Mouse (Mus musculus) T-helper 2 cell (primary cell): ENCODE measurements at regions not wholly inside any gene's neighbourhood (a gene's known extent, or its start where the extent isn't known, plus 50 kb on each side); places are given as distances from the start of the nearest gene placed in this dataset.
"Not testable (repeated sequence)": the region's sequence is repeated elsewhere in the genome, so short reads cannot be mapped to it uniquely, and the experiment has no call there.

Experiments used
- in situ Hi-C: fragments of 300-600 bp; cut with MboI, MseI; formaldehyde crosslinking; loops from one replicate; pipeline ENCODE4 v1.15.1; 2025; ENCODE audit warnings: high pct_unique_total_duplicates

DNA sequence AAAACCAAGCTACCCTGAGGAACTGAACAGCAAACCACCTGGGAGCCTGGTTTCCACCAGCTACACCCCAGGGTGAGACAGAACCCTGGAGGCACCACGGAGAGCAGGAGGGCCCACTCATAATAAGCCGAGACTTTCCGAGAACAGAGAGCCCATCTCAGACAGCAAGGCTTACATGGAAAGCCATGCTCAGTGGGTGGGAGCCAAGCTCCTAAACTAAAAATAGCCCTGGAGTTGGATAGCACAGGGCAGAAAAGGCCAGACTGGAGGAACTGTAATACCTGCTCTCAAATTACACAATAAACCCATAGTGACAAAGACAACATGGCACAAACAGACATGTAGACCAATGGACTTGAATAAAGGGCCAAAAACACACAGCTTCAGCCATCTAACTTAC, 69.9 kb downstream of the Fbxo4 start:
- in situ Hi-C loops, result no loop called here

DNA sequence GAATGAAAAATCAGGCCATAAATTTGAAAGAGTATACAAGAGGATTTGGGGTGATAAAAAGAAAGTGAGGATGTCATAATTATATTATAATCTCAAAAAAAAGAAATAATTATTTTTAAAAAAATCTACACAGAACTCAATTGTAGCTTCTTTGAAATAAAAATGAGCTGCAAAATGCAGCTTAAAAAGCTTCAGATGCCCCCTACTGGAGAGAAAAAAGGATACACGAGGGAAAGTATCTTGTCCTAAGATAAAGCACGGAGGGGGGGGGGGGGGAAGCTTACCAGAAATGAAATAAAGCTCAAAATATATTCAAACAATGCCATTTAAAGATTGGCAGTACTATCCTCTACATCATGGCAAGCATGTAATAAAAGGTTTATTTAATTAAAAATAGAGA, 70.7 kb downstream of the Fbxo4 start:
- in situ Hi-C loops, result no loop called here

DNA sequence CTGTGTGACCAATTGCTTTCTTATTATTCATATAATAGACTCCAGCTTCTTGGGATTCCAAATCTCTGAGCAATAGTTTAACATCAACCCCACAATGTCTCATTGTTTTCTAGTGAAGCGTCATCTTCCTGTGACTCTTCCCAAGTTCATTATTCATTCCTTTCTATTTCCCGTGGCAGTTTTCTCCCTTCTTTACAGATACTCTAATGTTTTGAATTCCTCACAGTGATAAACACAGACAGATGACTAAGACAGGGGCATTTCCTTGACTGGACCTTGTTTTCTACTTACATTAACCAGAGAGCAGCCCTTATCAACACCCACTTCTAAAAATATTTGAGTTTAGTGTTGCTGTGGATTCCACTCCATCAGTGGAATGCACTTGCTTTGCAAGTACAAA, 73.8 kb downstream of the Fbxo4 start:
- in situ Hi-C loops, result no loop called here

DNA sequence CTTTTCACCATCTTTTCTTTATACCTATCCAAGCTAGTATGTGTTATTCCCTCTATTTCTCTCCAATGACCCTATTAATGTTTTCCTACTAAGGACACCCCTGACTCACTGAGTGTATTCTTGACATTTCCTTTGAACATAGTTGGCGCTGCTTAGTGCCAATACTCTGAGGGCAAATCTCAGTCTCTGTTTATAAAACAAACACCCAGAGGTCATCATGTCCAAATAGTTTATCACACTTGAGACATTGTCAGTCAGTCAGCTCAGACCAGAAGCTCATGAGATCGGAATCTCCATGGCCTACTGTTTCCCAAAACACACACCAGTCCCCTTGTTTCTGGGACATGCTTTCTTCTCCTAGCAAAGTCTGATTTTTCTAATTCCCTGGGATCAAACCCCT, 100.9 kb downstream of the Fbxo4 start:
- in situ Hi-C loops, result no loop called here

DNA sequence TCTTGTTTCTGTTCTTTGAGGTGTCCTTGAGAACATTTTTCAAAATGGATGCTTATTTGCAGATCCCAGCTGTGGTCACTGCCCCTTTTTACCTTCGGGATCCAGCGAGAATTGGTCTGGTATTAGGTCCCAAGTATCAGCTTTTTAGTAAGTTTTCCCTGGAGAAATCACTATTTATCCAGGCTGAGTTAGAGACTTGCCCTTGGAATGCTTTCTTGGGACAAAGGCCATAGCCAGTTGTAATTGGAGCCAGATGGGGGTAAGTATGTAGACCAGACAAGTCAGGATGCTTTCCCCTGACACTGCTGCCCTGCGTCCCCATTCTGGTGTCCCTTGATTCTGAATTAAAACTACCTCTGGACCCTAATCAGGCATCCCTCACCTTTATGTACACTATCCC, 101.9 kb downstream of the Fbxo4 start:
- in situ Hi-C loops, result no loop called here

DNA sequence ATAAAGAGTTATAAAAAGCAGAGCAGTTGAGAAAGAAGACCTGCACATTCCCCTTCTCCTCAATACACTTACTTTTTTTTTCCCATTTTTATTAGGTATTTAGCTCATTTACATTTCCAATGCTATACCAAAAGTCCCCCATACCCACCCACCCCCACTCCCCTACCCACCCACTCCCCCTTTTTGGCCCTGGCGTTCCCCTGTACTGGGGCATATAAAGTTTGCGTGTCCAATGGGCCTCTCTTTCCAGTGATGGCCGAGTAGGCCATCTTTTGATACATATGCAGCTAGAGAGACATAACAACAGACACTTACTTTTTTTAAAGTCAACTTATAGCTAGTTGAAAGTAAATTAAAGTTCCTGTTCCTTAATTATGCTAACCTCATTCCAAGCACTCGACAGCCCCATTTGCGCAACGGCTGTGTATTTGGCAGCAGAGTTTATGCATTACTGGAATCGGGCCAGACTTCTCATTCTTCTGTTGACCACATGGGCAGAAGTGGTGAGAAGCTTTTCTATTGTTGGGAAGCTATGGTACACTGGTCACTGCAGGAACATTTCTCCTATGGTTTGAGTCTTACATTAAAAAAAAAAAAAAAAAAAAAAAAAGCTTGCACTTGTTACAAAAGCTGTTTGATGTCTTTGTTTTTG, 104.0 kb downstream of the Fbxo4 start:
- in situ Hi-C loops, result not testable (repeated sequence)

DNA sequence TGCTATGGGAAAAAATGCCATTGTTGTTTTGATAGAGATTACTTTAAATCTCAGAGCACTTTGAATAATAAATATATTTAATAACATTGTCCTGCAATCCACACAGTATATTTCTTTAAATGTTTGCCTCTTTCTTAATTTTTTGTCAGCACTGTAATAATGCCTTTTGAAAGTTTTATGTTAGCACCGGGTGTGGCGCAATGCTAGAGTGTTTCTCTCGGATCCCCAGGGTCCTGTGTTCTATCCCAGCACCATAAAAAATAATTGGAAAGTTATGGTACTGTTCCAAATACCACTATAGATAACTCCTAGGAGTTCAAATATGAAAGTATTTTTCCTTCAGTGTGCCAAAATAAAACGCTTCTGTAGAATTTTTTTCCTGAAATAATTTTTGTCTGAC, 147.6 kb downstream of the Fbxo4 start:
- in situ Hi-C loops, result no loop called here

DNA sequence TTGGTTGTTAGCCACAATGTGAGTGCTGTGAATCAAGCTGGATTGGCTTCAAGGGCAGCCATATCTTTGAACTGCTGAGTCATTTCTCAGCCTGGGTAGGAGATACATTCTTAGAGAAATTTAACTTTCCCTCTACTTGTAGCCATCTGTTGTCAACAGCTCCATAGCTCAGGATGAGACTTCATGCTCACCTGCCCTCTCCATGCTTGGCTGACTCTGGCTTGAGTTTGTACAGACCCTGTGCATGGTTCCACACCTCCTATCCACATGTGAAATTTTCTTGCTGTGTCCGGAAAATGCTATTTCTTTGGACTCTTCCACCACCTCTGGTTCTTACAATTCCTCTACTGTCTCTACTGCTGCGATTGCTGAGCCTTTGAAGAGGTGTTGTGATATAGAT, 173.9 kb downstream of the Fbxo4 start:
- in situ Hi-C loops, result no loop called here

DNA sequence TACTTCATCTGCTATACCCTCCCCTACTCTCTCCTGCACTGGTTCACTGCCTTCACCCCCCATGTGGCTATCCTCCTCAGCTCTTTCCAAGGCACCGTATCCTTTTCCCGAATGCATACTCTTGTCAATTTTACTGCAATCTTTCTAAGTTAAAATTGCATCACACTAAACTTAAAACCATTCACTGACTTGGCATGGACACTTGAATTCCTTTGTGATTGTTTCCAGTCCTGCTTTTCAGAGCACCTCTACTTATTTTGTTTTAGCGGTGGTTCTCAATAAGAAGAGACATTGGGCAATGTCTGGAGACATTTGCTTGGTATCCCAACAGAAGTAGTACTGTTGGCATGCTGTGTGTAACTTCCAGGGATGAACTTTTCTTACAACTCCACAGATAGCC, 192.6 kb upstream of the Ghr start:
- in situ Hi-C loops, result no loop called here

DNA sequence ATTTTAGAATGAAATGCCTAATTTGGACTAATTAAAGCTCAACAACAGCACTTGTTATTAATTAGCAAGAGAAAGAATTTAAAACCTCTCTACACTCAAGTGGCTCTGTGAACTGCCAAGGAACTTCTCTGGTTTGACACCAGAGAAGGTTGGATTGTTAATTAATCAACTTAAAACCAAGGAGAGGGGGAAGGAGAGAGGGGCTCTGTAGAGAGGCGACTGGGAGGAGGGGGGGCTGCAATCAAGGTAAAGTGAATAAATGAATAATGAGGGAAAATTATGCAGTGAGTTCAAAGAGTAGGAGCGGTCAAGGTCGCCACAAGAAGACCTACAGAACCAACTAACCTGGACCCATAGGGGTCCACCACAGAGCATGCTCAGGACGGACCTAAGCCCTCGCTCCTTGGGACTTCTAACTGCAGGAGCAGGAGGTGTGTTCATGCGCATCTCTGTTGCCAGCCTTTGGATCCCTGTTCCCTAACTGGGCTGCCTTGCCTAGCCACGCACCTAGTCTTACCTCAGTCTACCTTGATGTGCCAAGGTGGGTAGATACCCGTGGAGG, 189.0 kb upstream of the Ghr start:
- in situ Hi-C loops, result no loop called here

DNA sequence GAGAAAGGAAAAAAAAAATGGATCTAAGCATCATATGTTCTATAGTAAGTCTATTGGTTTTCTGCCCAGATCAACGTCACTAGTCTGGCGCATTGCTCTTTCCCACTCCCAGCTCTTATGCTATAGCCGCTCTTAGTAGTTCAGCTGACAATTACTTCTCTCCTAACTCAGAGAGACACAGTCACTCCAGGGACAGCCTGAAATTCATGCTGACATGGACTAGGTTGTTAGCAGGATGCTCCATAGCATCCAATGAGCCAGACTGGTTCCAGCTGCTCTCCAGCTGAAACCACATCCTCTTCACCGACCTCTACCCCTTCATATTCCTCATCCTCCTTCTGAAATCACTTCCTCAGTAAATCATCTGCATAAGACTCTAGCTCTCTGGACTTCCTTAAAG, 187.0 kb upstream of the Ghr start:
- in situ Hi-C loops, result no loop called here

DNA sequence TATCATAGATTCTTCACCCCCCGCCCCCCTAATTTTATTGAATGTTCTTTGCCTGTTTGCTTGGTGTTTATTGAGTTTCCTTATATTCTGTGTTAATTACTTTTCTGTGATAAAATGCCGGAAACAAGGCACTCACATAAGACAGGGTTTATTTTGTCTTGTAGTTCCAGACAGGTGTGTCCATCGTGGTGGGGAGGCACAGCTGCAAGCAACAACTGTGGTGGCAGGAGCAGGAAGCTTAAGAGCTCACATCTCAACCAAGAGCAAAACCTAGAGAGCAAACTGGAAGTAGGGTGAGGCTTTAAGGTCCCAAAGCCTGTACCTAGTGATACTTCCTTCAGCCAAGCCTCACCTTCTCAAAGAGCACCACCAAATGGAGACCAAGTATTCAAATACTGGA, 181.4 kb upstream of the Ghr start:
- in situ Hi-C loops, result no loop called here

DNA sequence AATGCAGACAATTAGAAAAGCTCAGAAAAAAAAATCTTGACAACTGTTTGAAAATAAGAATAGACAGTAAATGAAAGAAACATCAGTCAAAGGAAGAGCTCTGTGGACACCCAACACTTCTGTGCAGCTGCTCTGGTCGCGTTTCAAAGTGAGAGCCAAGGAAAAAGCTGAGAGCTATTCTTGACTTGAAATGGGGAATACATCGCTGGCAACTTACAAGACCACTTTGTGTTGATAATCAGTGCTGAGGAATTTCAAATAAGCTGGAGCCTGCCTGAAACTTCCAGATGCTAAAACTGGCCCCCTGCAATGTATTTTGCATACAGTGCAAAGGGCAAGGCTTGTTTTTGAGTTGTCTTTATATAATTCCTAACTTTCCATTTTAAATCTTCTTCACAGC, 177.1 kb upstream of the Ghr start:
- in situ Hi-C loops, result no loop called here

DNA sequence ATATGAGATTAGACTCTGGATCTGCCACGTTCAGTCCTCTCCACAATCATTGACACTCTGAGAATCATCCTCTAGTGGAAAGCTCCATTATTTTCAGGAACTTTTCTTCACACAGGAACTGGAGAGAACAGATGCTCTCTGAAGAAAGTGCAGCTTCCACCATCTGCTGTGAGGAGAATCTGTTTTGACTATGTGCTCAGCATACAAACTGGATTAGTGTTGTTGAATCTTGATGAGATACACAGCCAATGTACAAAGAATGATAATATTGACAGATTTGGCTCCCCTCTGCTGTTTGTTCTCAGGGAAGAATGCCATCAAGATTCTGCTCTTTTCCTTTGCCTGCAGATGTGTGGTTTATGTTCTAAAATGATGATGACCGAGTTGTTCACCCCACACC, 172.3 kb upstream of the Ghr start:
- in situ Hi-C loops, result no loop called here

DNA sequence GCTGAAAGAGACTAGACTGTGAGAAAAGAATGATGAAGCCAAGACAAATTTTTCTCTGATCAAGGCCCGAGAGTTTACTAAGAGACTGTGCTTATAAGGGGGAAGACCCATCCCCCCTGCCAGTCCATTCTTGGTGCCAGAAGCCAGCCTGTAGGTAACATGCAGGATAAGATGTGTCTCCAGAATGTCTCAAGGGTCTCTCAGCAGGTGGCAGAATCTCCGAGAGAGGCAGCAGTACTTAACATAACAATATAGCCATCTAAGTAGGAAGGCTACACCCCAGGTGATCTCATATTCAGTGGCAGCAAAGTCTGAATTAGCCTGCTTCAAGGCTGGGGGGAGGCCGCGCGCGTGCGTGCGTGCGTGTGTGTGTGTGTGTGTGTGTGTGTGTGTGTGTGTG, 164.8 kb upstream of the Ghr start:
- in situ Hi-C loops, result not testable (repeated sequence)

DNA sequence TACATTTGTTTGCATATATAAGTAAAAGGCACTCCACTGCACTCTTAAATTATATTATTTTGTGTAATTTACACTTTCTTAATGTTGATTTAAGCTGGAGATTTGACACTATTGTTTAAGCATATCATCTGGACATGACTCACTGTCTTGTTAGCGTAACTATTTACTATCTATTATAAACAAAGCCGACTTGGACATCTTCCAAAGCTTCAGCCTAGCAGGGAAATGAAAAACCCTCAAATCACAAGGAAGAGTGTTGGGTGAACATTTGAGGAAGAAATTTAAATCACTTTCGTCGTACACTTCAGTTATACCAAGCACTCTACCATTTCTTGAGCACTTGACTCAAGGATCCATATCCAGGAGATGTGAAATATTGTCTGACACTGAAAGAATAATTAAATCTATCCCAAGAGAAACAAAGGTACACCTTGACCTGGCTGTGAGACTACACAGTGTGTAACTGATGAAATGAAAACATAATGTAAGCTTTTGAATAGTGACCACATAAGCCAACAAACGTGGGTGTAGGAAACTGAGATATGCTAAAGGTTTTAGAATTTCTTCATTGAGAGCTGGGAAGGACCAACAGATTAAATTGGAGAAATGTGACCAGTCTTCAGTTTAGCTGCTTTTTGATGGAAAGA, 160.0 kb upstream of the Ghr start:
- in situ Hi-C loops, result no loop called here

DNA sequence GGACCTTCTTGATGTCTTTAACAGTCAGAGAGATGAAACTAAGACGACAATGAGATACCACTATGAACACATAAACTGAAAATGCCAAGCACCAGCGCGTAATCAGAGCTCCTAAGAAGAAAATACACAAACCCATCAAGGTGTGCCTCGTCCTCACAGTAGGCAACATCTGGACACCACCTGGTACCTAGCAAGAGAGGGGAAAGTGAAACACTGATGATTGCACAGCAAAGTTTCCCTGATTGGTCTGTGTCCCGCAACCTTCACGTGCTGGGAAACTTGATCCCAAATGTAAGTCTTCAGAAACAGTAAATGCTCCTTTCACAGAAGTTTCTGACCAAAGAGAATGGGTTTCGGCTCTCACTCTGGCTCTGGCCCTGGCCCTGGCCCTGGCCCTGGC, 158.9 kb upstream of the Ghr start:
- in situ Hi-C loops, result no loop called here

DNA sequence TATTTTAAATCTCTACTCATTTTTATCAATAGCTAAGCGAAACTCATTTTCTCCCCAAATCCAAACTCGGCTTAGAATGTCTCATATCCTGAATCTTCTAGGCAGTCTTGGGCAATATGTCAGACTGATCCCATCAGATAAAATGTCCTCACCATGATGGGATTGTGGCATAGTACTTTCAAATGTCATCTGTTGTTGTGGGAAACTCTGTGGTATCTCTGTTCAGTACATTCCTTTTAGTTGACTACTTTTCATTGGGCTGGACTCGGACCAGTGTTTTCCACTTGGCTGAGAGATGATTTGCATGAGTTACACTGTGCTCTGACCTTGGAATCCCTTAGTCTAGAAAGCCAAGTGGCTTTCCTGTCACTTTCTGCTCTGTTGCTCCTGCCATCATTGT, 141.9 kb upstream of the Ghr start:
- in situ Hi-C loops, result no loop called here

DNA sequence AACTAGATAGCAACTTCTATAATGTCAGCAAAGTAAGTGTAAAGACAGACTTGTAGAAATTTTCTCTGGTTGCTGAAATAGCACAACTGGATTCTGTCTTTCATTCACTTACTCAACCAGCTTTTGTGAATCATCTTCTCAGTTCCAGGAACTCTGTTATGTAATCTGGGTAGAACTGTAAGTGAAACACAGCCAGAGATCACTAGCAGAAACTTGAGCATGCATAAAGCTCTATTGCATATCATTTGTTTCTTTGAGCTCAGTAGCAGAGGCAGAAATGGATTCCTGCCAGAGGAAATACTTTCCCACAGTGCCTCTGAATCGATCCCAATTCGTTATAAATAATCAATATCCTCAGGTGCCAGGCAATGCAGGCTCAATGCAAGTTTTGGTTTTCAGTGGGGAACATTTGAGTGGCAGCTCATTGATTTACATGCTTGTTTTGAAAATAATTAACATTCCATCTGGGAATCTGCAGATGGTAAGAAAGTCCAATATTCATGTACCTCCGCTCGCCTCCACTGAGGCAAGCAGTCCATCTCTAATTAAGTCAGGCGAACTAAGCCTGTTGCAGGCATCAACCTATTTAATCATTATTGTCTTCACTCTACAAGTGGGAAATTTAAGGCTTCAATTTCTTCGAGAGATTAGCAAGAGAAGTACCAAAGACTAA, 137.5 kb upstream of the Ghr start:
- in situ Hi-C loops, result no loop called here

DNA sequence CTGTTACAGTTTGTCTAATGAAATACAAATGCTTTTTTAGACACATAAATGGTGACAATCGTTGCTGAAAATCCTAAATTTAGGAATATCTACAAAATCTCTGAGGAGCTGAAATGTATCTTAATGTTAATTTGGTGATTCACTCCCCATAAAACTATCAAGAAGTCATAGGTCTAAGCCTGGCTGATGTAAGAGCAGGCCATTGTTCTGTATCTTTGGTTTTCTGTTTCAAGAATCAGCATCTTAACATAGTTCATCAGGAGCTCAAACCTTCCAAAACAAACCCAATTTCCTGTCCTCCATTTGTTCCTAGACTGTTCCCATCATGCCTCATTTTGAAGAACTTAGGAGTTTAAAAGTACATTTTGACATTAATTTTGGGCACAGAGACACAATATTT, 128.5 kb upstream of the Ghr start:
- in situ Hi-C loops, result no loop called here

DNA sequence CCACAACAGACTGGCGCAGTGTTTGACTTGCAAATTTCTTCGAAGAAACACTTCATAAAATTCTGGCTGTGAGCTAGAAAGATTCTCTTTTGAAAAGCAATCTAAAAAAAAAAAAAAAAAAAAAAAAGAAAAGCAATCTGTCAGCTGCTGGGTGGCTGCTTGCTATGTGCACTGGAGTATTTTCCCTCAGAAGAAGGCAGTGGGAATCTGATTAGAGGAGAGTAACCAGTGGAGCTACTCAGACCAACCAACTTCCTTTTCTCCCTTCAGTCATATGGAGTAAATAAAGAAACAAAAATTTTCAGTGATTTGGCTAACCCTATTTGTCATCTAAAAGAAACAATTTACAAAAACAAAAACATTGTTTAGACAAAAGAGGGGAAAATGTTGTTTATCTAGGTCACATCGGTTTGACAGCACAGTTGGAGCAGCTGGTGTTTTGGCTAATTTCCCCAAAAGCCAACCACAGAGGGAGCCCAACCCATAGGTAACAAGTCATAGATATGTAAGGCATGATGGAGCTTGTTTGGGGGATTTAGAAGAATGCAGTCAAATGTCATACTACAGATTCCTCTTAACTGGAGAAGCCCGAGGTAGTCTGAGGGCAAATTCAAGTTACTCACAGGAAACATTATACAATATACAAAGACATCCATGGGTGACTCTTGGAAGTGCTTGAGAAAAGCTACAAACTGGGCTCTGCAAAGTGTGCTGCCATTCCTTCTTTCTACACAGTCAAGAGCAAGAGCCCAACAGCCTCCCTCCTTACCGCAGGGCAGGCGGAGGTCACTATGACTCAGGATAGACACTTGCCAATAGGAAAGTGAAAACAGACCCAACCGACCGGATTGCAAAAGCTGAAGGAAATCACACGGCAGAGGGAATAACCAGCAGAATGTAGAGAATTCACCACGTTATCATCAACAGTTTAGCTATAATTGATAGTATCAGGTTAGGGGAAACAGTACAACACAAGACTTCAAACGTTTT, 124.1 kb upstream of the Ghr start:
- in situ Hi-C loops, result no loop called here
